Mouse (Mus musculus) layer of hippocampus, postnatal 14 days (tissue): ENCODE data around the gene Trip4. TPM values are rescaled to one million over a fixed set of nuclear protein-coding genes. Genes with fewer than 3 reads are reported as not detected.

Experiments used
- DNase-seq, 2 experiments: peaks; one replicate each; pipeline ENCODE4 v3.0.0; 2021 to 2022; ENCODE audit warnings: low spot score in 2 of 2, mixed read lengths in 1 of 2
- long read RNA-seq, 2 experiments: library from polyadenylated mRNA; stranded (forward); transcript quantifications; one replicate each; pipeline ENCODE4 v2.0.0; 2021
- total RNA-seq, 2 experiments: library from RNA; stranded (reverse); gene quantifications; 2 replicates each; pipeline ENCODE4 v1.2.3; 2021

The Trip4 gene
- total RNA-seq = 10 to 100 TPM; 39.5 to 42.6 TPM
- long read RNA-seq, experiment 1, transcript Trip4-201 (13 exons, 1,999 nt) = major isoform, 11 of 28 reads
- long read RNA-seq, experiment 1, partial matches to known transcripts = 0 of 28 reads
- long read RNA-seq, experiment 1, other reads (novel, unspliced or antisense) = 12 of 28 reads
- long read RNA-seq, experiment 2, transcript Trip4-201 (13 exons, 1,999 nt) = major isoform, 14 of 39 reads
- long read RNA-seq, experiment 2, partial matches to known transcripts = 4 of 39 reads
- long read RNA-seq, experiment 2, other reads (novel, unspliced or antisense) = 16 of 39 reads

DNA sequence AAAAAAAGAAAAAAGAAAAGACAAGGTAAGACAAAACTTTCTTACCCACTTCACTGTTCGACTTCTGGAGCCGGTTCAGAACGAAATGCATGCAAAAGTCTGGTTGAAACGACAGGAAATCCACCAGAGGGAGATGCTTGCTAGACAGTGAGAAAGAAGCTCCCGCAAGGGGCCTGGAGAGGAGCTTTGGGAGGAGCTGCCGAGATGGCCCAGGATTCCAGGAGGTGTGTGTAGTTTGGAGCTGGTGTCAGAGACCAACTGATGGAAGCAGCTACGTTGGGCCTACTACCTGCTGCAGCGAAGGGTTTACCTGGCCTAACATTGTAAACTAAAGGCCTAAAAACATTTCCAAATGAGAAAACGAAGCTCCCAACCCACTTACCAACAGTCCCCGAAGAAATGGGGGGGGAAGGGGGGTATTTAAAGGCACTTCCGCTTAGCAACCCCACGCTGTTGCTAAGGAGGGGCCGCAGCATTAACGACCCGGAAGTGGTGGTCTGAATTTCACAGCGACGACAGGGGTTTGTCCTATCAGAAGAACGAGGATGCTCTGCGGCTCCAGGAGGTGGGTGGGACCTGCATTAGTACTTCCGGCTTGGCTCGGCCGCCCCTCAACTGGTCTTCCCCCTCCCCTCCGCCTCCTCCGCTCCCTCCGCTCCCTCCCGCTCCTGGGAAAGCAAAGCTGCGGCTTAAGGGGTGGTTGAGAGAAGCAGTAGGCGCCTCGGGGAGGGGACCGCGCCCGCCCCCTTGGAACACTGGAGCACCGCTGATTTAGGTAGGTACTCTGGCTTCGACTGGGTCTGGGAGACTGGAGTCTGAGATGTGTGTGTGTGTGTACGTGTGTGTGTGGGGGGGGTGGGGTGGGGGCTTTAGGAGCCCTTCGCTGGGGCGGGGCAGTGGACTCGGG lies at the start of gene Trip4, which contains the start of gene Csnk1g1:
Gene Trip4, minus strand, starts transcription at position 401 of the 907 bp plus-strand sequence.
Gene Csnk1g1, plus strand, starts transcription at position 531 of the 907 bp plus-strand sequence.
- DNase-seq = peak; percentile 92 to 98

- no peak for DNase-seq
These were observed 42.5 kb upstream of the Trip4 start for GRCm38 (mm10) chr9:65951082-65951587.

- no peak for DNase-seq
These were observed 29.0 kb upstream of the Trip4 start for GRCm38 (mm10) chr9:65937566-65937965.

- no peak for DNase-seq
These were observed 21.2 kb upstream of the Trip4 start for GRCm38 (mm10) chr9:65929826-65930225.

GRCm38 (mm10) chr9:65928456-65928855 lies 19.9 kb upstream of the Trip4 start:
- DNase-seq = no peak

- no peak for DNase-seq
These were observed 8.4 kb upstream of the Trip4 start for GRCm38 (mm10) chr9:65917015-65917414.

DNA sequence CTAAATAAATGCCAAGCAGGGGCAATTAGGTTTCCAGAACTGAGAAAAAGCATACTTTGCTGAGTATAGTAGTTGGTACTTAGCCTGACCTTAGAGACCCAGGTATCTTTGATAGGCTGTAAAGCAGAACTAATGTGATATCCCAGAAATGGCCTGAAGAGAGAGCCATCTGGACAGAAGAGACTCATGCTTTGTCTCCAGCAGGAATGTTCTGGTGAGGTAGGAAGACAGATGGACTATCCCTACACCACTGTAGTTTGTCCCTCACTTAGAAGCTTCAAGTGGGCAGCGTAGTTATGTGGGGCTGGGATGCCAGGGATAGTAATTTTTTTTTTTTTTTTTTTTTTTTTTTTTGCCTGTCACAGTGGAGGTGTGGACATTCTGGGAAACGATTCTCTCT lies 5.4 kb upstream of the Trip4 start:
- no peak for DNase-seq

- DNase-seq = no peak
These were observed 1.2 kb upstream of the Trip4 start for GRCm38 (mm10) chr9:65909837-65910236.

DNA sequence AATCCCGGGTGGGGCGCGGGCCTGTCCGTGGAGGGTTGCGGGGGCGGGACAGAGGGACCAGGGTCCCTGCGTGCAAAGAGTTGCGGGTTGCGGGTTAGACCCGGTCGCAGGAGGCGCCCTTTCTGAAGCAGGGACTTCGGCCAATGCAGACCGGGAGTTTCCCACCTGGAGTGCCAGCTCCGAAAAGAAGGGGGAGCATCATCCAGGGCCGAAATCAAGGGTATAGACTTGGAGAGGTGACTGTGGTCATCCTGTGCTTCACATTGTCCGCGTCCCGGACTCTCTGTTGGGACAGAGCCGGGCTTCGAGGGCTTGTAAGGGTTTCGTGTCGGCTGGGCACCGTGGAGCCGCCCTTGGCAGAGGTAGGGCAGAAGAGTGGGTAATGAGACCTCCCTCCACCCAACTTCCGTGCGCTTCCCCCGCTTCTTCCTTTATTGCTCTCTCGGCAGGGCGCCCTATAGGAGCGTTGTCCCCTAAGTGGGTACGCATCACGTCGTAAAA lies 757 bp upstream of the Trip4 start:
- peak; percentile 31 to 52 for DNase-seq

- DNase-seq = no peak
These were observed 5.2 kb downstream of the Trip4 start for GRCm38 (mm10) chr9:65903419-65903818.

DNA sequence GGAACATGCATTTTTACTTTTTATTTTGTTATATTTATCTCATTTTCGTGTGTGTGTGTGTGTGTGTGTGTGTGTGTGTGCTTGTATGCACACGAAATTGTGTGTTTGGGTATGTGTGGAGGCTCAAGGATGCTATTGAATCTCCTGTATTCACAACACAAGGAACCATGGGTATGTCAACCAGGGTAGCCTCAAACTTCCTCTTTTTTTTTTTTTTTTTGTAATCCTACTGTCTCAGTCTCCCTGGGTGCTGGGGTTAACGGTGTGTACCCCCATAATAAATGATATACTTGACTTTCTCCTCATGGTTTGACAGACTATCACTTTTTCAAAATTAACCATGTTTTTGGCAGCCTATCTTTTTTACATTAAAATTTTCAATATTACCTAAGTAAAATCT lies 5.7 kb downstream of the Trip4 start:
- DNase-seq = no peak

DNA sequence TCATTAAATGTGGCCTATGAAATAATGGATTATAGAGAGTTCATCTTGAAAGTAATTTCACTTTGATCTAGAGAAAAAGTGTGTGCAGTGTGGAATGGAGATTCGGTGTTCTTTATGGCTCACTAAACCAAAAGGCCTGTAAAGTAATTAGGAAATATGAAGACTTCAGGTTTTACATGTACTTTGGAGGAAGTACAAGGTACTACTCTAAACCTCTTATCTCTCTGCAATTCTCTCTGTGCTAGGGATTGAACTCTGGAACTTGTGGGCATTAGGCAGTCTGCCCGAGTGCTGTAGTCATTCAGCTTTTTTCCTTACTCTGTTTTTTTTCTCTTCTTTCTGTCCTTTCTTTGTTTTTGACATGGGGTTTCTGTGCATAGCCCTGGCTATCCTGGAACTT lies 11.6 kb downstream of the Trip4 start:
- no peak for DNase-seq

- DNase-seq = no peak
These were observed 17.5 kb downstream of the Trip4 start for GRCm38 (mm10) chr9:65891126-65891525.

- DNase-seq = peak; percentile 27 to 52
These were observed 18.4 kb downstream of the Trip4 start, which contains the start of gene Pclaf for GRCm38 (mm10) chr9:65890143-65890628. Gene Pclaf, plus strand, starts transcription at chr9:65890237.

- DNase-seq = peak; percentile 90
These were observed 23.9 kb downstream of the Trip4 start for GRCm38 (mm10) chr9:65884564-65885315.

DNA sequence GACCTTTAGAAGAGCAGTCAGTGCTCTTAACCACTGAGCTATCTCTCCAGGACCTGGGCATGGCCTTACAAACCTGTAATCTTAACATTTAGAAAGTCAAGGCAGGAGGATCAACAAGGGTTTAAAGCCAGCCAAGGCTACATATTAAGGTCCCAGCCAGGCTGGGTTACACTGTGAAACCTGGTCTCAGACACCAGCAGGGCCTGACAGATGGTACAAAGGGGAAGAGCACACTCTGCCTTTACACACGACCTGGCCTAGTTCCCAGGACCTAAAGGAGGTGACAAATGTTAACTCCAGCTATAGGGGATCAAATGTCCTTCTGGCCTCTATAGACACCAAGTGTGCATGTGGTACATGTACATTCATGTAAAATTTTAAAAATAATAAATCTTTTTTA lies 48.9 kb downstream of the Trip4 start:
- no peak for DNase-seq

- DNase-seq = no peak
These were observed 58.4 kb downstream of the Trip4 start for GRCm38 (mm10) chr9:65850203-65850602.

DNA sequence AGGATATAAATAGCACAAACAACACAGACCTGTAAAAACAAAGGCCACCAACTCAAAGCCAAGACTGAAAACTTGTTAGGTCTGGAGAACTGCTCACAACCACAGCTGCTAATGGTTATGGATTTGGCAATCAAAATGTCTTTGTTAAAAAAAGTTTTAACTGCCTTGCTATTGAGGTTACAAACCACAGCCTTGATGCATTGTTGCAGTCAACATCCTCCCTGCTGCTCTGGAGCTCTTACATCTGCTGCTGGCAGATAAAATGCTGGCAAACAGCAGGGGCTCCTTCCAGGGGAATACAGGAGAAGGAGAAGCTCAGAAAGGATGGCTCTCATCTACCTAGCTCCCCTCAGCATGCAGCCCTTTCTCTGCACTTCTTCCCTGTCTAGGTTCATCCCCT lies 60.4 kb downstream of the Trip4 start:
- DNase-seq = no peak

- no peak for DNase-seq
These were observed 64.0 kb downstream of the Trip4 start for GRCm38 (mm10) chr9:65844421-65845165.

DNA sequence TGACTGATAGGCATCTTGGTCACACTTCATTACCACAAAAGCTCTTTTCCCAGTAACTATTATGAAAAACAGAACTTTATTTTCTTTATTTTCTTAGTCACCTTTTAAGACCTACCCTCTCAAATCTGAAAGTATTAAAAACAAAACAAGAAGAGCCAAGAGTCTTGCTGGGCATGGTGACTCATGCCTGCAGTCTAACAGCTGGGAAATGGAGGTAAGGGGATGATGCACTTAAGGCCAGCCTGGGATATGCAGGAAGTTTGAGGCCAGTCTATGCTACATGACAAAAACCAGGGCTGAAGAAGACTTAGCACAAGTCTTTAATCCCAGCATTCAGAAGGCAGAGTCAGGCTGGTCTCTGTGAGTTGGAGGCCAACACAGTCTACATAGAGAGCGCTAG lies 68.8 kb downstream of the Trip4 start:
- DNase-seq = no peak
